Mouse (Mus musculus): ENCODE data around the gene Pgm5. TPM values are rescaled to one million over a fixed set of nuclear protein-coding genes. Genes with fewer than 3 reads are reported as not detected.

Gene Pgm5
- total RNA-seq, 2 experiments from 2014 or later = 97.4 to 98.8 TPM

Other genes starting within 250 kb of the Pgm5 start
- under 1 TPM; 0.07 to 0.12 TPM for gene Tmem252, start 187.8 kb downstream of the Pgm5 start, total RNA-seq (2021)
- gene Gm10053, start 13.8 kb upstream of the Pgm5 start, total RNA-seq (2021) = 1,000 to 10,000 TPM in 1 of 2 experiments, 100 to 1,000 TPM in 1; 979 to 1,022 TPM
- gene Foxd4, start 39.3 kb upstream of the Pgm5 start, total RNA-seq (2021) = not detected
- gene Cbwd1, start 99.8 kb upstream of the Pgm5 start, total RNA-seq (2021) = 10 to 100 TPM; 11.5 to 12.3 TPM
- 10 to 100 TPM; 16.3 to 18.5 TPM for gene Dock8, start 137.7 kb upstream of the Pgm5 start, total RNA-seq (2021)